Mouse (Mus musculus) adrenal gland, postnatal 14 days (tissue): ENCODE measurements around the gene Gm4881. TPM values are rescaled to one million over a fixed set of nuclear protein-coding genes. Genes with fewer than 3 reads are reported as not detected.

Experiments
- DNase-seq: peaks from one replicate; pipeline ENCODE4 v3.0.0; 2021; ENCODE audit warnings: mixed read lengths
- total RNA-seq: library from RNA; stranded (reverse); gene quantifications from 2 replicates; pipeline ENCODE4 v1.2.3, GENCODE M21; 2021

Gene Gm4881
- total RNA-seq, 1 experiment from 2014 or later: not detected

DNA sequence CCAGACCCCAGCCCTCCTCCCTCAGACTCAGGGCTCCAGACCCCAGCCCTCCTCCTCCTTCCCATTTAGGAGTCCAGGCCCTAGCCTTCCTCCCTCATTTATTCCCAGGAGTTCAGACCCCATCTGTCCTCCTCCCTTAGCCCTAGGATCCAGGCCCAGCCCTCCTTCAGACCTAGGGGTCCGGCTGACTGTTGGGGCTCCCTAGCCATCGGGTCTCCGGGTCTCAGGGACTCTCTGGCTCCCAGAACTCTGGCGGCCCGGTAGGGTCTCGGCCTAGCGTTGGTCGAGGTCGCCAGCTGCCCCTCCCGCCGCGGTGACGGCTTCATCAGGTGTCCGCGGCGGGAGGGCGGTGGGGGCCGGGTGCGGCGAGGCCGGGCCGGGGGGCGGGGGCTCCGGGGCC is 9.7 kb upstream of the Gm4881 start:
- no peak for DNase-seq

- peak; percentile 89 for DNase-seq
Observed at GRCm38 (mm10) chr7:24949958-24950623, 5.8 kb upstream of the Gm4881 start.

DNA sequence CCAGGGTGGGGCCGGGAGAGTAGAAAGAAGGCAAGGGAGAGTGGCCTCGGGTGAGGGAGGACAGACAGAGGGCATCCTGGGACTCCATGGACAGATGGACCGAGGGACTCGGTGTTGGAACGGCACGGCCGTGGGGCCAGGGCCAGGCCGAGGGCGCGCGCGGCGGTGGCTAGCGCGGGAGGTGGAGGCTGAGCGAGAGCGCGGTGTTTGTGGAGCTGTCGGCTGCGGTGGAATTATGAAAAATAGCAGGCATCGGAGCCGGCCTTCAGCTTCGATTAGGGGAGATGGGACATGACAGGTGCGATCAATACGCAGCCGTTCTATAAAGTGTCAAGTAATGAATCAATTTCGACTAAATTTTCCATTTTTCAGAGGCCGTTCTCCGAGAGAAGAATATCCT is 4.5 kb upstream of the Gm4881 start:
- no peak for DNase-seq

- no peak for DNase-seq
Observed at GRCm38 (mm10) chr7:24947316-24948048, 3.2 kb upstream of the Gm4881 start.

- DNase-seq: no peak
Observed at GRCm38 (mm10) chr7:24943641-24944040, 653 bp downstream of the Gm4881 start.

DNA sequence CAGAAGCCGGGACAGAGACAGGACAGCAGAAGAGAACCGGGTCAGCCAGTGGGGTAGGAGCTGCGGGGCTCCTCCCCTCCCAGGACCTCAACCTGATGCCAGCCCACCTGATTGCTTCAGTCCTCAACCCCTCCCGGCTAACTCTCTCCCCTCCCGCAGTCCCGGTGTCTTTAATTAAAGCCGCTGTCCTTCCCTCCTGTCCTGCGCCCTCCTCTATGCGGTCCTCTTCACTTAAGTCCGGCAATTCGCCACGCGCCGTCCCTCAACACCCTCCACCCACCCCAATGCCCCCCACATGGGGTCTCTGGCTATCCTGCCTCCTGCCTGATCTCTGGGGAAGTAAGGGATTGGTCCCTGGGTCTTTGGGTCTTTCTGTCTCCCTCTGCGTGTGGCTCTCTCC is 12.6 kb downstream of the Gm4881 start:
- DNase-seq: no peak

DNA sequence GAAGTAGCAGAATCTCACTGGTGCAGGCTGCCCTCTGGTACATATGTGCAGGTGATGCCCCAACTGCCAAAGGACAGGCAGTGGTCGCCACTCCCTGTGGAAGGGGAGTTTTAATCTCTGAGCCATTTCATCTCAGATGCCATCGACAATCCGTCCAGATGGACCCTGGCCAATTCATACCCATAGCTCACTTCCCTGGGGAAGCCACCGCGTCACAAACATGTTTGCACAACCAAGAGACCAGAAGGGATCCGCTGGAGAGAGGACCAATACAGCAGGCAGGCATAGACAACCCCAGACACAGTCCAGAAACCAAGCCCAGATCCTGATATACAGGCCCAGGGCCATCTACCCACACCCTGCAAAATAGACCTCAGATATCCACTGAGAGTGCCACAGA is 13.8 kb downstream of the Gm4881 start:
- no peak for DNase-seq

GRCm38 (mm10) chr7:24919728-24920127 is 24.6 kb downstream of the Gm4881 start:
- no peak for DNase-seq

- DNase-seq: peak; percentile 41
Observed at GRCm38 (mm10) chr7:24918763-24919323, 25.5 kb downstream of the Gm4881 start.

DNA sequence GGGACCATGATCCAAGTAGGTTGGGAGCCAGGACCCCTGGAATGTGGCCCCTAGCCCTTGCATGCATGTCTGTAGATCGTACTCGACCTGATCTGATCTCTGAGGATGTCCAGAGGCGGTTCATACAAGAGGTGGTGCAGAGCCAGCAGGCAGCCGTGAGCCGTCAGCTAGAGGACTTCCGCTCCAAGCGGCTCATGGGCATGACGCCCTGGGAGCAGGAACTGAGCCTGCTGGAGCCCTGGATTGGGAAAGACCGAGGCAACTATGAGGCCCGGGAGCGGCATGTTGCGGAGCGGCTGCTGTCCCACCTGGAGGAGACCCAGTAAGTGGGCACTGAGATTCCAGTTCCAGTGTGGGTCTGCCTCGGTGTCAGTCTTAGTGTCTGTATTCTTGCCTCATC is 31.8 kb downstream of the Gm4881 start:
- DNase-seq: no peak

- peak; percentile 37 for DNase-seq
Observed at GRCm38 (mm10) chr7:24907211-24907748, 37.0 kb downstream of the Gm4881 start.

DNA sequence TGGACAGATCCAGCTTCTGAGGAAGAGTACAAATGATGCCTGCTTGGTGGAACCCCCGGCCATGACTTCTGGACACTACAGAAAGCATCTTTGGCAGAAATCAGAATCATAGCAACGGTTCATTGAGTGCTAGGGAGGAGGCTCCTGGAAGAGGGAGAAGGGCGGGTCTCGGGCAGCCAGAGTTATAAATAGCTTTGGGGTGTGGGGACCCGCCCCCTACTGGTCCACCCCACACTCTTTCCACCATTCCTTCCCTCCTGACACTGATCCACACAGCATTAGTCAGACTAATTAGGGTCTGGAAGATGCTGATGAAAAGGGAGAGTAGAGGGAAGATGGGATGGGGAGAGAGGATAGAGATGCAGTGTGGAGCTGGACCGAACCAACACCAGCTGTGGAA is 37.7 kb downstream of the Gm4881 start:
- no peak for DNase-seq

DNA sequence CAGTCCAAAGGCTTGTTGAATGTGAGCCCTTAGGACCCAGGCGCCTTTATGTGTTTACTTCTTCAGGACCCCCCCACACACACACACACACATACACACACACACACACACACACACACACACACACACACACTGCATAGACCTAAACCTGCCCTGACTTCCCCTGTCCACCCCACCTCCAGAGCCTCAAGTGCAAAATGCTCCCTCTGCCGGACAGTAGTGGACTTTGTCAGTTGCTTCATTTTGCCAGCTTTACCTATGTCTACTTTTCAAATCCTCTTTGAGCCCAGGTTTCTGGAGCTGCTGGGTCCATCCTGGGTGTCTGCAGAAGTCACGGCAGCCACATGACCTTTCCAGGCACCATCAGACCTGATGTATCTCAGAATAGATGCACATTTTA is 39.4 kb downstream of the Gm4881 start:
- DNase-seq: peak; percentile 84

DNA sequence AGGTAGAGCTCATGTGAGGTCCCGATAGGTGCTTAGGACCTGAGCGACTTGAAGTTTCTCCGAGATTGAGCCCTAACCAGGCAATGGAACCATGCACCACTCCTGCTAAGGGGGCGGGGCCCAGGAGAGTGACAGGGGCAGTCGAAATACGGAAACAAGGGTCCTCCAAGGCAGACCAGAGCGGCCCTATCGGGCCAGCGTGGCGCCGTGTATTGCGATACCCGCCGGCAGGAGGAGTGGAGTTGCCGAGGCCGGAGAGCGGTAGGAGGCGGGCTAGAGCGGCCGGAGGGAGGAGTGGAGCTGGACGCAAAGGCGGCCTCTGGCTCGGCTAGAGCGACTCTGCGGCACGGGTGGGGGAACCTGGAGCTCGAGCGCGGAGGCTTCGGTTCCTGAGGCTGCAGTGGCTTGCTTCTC is 40.2 kb downstream of the Gm4881 start:
- DNase-seq: peak; percentile 99

DNA sequence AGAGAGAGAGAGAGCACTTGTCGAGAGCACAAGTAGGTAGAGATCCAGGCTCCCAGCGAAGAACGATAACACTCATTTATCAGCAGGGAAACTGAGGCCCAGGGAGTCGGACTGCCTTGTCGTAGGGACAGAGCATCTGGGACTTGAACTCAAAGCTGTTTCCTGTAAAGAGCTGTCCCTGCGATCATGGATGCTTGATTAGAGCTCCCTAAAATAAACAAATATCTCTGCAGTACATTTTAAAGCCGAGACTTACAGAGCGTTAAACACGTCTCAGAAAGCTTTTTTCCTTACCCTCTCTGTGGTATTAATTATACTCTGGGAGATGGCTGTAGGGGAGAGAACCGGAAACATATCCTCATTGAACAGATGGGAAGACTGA is 40.9 kb downstream of the Gm4881 start:
- no peak for DNase-seq

GRCm38 (mm10) chr7:24902630-24903443 is 41.5 kb downstream of the Gm4881 start, which contains the start of gene Arhgef1:
TSS of gene Arhgef1 (plus strand) at chr7:24902912.
- peak; percentile 84 for DNase-seq

DNA sequence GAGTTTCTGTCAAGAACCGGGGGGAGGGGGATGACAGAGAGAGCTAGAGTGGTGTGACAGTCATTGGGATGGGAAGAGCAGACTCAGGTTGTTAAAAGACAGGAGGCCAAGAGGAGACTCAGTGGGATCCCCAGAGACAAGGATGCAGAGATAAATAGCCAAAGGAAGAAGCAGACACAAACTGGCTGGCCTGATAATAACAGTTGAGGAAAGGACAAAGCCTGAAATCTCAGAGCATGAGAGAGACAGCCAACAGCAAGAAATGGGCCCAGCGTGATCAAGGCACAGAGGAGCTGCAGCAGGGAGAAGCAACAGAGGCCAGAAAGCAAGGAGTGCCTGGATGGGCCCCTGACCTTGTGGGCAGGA is 42.0 kb downstream of the Gm4881 start:
- no peak for DNase-seq

DNA sequence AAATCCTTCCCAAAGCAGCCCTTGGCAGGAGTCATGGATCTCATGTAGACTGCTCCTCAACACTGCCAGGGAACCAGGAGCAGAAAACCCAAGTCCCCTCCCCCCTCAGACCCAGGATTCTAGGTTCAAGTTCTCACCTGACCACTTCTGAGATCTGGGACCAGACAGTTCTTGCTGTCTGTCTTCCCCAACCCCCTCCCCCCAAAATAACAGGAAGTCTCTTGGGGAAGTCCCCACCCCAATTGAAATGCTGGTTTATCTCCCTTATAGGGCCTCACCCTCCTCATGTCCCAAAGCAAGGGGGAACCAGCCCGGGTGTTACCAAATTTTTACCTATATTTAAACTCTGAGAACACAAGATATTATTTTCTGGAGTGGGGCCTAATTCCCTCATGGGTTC is 42.5 kb downstream of the Gm4881 start:
- DNase-seq: no peak

GRCm38 (mm10) chr7:24901114-24901513 is 43.2 kb downstream of the Gm4881 start:
- no peak for DNase-seq

GRCm38 (mm10) chr7:24897959-24898358 is 46.3 kb downstream of the Gm4881 start:
- DNase-seq: no peak

DNA sequence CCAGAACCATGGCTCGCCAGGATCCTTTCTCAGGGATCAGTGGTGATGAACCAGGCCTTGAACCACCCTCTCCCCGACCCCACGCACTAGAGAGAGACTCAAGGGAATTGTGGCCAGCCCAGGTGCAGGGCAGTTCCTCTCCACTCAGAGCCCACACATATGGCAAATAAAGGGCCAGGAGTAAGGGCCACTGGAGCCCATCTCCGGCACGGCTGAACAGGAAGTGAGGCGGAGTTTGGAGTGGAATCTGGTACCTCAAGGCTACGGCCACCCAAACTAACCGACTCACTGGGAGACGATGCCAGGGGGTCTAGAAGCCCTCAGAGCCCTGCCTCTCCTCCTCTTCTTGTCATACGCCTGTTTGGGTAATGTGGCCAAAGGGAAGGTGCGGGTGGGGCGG is 47.1 kb downstream of the Gm4881 start, which contains the start of gene Cd79a:
Gene Cd79a, plus strand, starts transcription at position 158 of the 400 bp plus-strand sequence.
- peak; percentile 34 for DNase-seq

- DNase-seq: no peak
Observed at GRCm38 (mm10) chr7:24896269-24896668, 48.0 kb downstream of the Gm4881 start.
